Mouse (Mus musculus): ENCODE results near the gene Trpc4ap. TPM values are rescaled to one million over a fixed set of nuclear protein-coding genes. Genes with fewer than 3 reads are reported as not detected.
"Not testable (repeated sequence)": the region's sequence is repeated elsewhere in the genome, so short reads cannot be mapped to it uniquely, and the experiment has no call there.

Gene Trpc4ap
- total RNA-seq (2015): 63.0 and 80.0 TPM in 2 replicates
- total RNA-seq (2017): 104 and 106 TPM in 2 replicates

DNA sequence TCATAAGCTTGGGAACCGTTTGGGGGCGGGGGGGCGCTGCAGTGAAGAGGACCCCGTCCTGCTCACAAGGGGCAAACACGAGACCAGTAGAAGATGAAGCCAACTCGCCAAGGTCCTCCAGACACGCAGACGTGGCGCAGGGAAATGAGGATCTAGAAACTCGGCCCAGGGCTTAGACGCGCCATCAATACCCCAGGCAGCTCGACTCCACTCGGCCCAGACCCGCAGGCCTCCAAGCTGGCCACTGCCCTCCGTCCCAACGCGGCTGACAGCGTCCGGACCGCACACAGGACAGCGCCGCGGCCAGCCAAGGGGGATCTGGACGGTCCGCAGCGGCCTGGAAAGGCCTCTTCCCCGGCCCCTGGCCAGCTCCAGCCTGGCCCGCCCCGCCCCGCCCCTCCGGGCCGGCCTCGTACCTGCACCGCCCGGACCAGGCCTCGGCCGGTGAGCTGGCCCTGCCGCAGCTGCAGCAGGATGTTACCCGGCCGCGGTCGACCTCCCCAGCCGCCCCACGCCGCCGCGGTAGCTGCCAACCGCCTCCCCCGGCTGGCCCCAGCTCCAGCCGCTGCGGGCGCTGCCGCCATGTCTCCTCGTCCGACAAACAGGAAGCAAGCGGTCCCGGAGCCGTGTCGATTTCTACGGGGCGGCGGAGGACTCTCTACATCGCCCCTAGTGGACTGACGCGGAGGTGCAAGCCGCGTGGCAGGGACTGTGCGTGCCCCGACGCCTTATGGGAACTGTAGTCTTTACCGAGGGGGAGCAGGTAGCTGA lies at the start of gene Trpc4ap:
Trpc4ap (minus strand) TSS at position 662 of the 771 bp plus-strand sequence.
- ATAC-seq (ENCODE audit: poor library complexity, severe bottlenecking): peak; percentile 98

DNA sequence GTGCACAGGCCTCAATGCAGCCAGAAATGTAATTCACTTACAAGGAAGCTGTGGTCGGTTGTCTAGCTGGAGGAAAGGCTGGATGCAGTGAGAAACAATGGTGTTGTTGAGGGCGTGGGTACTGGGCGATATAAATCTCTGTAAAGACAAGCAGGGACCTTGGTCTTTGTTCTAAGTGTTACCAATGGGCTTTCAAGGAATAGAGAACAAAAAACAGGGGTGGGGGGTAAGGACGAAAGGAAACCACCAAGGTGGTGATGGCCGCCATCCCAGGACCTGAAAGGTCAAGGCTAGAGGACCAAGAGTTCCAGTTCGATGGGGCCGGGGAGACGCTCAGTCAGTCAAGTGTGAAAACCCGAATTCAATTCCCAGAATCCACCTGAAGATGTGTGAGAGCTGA lies 45.6 kb upstream of the Trpc4ap start:
- ATAC-seq (ENCODE audit: poor library complexity, severe bottlenecking): no peak

DNA sequence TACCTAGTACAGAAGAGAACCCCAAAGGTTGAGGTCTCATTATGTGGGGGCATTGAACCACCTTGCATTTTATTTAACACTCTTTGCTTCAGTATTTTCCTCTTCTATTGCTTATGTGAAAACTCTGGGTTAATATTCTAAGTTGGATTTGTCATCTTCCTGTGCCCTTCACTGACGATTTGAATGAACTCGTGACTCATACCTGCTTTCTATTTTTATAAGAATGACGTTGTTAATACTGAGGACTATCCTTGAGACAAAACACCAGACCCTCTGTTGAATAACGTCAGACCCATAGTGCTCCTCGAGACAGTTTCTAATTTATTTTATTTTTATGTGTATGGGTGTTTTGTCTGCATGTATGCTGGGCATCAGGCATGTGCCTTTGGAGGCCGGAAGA lies 44.8 kb upstream of the Trpc4ap start:
- ATAC-seq (ENCODE audit: poor library complexity, severe bottlenecking): no peak

DNA sequence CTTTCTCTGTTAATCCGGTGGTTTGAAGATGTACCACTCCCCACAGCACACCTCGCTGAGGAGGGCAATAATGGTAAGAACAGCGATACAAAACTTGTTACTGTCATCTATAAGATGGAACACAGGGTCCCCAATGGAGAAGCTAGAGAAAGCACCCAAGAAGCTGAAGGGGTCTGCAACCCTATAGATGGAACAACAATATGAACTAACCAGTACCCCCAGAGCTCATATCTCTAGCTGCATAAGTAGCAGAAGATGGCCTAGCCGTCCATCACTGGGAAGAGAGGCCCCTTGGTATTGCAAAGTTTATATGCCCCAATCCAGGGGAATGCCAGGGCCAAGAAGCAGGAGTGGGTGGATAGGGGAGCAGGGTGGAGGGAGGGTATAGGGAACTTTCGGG lies 43.6 kb upstream of the Trpc4ap start, which contains the start of gene Gm17581:
Gm17581 (minus strand) TSS at position 101 of the 400 bp plus-strand sequence.
- not testable (repeated sequence) for ATAC-seq (ENCODE audit: poor library complexity, severe bottlenecking)

DNA sequence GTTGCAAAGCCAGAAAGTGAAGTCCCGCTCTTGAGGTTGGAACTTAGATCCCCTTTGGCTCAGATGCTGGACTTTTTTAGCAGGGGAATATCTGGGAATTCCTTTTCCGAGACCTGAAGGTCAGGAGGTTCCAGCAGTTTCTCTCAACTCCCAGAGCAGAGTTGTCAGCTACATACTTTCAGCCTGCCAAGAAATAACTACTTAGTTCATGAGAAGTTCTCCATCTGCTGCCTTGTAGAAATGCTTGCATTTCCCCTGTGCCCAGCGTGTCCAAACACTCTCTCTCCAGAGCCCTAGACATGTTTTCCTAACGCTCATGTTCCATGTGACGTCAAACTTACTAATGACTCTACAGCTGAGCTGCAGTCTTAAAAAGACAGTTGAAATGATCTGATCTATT lies 42.9 kb upstream of the Trpc4ap start:
- no peak for ATAC-seq (ENCODE audit: poor library complexity, severe bottlenecking)

DNA sequence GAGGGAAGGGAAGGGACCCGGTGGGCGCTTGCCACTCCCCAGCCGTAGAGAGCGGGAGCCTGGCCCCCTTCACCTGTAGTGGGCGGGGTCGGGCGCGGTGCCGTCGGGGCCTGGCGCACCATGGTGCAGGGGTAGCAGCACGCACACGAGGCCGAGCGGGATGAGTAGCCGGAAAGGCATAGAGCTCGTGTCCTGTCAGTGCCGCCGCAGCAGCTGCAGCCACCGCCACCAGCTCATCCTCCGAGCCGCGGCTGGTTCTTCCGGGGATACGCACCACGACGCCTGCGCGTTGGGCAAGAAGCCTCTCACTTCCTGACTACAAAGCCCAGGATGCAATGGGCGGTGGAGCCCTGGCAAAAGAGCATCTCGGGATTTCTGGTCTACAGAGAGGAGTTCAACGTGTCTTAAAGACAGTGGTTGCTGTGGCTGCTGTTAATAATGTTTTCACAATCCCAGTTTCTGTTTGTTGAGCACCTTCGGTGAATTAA lies 37.0 kb upstream of the Trpc4ap start, which contains the start of gene Edem2:
Edem2 (minus strand) TSS at position 318 of the 488 bp plus-strand sequence.
- ATAC-seq (ENCODE audit: poor library complexity, severe bottlenecking): peak; percentile 99

DNA sequence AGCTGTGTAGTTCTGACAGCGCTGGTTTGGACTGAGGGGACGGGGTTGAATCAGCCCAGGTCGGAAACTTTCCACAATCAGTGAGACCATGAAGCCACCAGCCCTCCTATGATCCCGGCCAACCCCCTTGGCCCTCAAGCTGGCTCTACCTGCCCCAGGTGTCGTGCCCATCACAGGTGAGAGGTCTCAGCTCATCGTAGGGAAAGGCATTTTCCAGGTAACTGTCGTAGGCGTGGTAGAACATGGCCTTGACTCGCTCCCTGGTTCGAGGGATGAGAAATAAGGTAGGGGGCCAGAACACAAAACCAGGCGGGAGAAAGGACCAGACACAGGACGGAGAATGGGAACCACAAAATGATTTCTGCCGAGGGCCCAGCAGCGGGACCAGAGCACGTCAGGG lies 36.6 kb upstream of the Trpc4ap start:
- ATAC-seq (ENCODE audit: poor library complexity, severe bottlenecking): no peak

DNA sequence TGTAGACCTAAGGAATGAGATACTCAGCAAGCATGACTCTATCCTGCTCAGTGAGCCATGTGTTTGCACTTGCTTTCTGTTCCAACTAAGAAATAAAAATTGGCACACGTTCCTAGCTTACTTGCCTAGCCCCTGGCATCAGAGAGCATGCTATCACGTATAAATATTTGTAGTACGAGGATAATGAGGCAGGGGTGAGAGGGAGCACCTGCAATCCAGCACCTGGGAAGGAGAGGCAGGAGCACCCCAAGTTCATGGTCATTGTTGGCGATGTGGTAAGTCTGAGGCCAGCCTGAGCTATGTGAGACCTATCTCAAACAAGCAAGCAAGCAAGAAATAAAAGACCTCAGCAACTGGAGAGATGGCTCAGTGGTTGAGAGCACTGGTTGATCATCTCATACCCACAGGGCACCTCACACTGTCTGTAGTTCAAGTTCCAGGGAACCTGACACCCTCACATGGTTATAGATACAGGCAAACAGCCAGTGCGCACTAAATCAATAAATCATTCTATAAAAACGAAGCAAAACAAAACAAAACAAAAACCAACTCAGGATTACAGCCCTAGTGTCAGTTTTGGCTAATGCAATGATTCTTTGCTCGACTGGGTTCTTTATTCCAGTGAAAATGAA lies 35.7 kb upstream of the Trpc4ap start:
- ATAC-seq (ENCODE audit: poor library complexity, severe bottlenecking): no peak

DNA sequence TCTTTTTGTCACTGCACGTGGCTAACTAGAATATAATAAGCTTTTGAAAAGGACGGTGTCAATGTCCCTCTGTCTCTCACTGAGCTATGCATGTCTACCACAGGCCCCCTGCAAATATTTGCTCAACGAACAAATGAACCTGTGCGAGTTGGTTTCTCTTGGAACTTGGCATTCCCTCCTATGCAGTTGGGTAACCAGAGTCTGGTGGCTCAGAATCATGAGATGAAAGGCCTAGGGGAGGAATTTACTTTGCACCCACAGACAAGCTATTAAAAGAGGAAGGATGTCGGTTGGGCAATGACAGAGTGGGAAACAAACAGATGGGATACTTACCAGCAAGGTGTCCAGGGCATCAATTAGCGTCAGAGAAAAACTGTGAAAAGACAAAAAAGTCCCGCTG lies 34.1 kb upstream of the Trpc4ap start:
- 0 out of 2 replicates have a peak, but pooled peaks have one; percentile 21 for ATAC-seq (ENCODE audit: poor library complexity, severe bottlenecking)

DNA sequence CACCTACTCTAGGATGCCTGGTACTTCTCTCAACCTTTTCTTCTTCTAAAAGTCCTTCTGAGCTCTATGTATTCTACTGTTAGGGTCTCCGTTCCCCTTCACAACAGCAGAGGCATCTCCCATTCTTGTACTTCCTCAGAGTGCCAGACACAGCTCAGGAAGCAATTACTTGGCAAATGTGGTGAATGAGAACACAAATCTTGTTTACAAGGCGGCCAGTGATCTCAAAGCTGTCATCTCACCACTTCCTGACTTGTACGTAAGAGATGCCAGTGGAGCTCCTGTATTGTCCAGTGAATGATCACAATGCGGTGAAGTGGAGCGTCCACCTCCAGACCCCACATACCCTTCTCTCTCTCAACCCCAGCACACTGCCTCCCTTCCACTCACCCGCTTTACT lies 32.3 kb upstream of the Trpc4ap start:
- ATAC-seq (ENCODE audit: poor library complexity, severe bottlenecking): no peak

DNA sequence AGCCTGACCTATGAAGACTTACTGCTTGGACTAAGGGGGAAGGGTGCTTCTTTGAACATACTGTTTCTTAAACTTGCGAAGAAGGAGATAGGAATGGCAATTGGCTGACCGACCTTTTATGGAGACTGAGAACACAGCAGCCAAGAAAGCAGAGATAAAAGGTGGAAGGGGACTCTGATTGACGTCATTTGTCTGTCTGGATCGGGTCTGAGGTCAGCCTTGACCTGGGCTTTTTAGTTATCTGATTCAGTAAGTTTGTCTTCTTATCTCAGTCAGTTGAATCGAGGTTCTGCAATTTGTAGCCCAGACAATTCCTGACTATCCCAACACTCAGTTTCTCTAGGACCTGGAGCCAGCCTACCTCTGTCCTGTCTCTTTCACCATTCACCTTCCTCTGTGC lies 31.9 kb upstream of the Trpc4ap start:
- ATAC-seq (ENCODE audit: poor library complexity, severe bottlenecking): no peak

DNA sequence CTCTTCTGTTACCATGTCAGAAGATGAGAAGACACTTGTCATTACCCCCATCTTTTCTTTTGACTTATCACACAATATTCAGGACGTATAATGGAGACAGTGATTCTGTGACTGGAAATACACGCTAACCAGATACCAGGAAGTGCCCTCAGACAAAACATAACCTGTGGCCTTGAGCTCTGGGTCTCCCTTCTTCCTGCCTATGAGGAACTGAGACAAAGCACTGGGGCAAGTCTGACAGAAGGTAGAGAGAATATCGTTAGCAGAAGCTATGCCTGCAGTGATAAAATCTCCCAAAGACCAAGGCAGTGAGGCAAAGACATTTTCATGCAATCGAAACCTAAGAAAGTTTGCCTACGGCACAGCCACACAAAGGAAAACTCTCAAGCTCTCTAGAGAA lies 28.4 kb upstream of the Trpc4ap start:
- ATAC-seq (ENCODE audit: poor library complexity, severe bottlenecking): no peak; the same call in 1 of the 2 replicates

DNA sequence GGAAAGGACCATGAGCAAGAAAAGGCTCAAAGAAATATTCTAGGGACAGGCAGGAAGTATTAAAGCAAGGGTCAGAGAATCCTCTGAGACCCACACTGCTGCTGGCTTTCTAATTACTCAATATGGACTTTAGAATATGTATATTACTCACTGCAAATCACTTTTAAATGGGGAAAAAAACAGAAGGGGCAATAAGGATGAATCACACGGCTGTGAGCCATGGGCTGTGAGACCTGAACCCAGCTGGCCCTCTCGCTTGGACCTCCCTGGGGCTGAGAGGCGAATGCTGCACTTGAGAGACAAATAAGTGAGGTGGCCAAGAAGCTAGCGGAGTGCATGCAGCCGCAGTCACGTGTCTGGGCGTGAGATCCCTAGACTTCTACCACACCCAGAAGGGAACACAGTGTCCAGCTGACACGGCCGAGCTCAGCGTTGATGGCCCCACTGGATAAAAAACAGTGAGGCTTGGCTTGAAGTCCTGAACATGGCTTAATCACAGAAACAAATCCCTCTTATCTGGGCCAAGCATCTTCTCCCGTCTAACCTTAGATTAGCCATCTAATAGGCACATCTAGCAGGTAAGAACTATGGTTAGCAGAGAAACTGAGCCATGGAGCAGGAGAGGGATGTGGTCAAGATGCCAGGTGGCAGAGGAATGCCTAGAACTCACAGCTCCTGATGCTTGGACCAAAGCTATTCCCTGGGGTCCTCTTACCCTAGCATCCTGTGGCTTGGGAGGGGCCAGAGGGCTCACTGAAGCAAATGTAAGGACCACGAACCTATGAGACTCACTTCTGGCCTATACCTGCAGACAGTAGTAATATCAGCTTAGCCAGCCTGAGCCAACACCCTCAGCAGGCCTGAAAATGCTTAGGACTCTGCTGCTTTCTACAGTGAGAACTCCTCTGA lies 25.2 kb upstream of the Trpc4ap start:
- no peak for ATAC-seq (ENCODE audit: poor library complexity, severe bottlenecking)

DNA sequence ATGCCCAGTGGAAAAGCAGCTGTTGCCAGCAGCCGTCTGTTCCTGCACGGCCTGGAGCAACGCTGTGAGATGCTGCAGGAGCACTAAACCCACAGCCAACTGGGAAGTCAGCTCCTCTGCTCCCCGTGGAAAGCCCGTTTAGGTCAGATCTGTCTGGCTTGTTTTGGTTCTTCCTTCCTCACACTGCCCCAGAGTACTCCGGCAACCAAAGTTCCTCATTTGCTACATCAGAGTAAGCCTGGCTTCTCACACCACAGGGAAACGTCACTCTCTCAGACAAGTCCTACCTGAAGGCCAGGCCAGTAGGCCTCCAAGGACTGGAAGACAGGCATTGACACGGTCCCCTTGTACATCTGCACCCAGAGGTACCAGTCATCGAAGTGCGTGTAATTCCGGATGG lies 18.4 kb upstream of the Trpc4ap start:
- 0 out of 2 replicates have a peak, but pooled peaks have one; percentile 33 for ATAC-seq (ENCODE audit: poor library complexity, severe bottlenecking)

DNA sequence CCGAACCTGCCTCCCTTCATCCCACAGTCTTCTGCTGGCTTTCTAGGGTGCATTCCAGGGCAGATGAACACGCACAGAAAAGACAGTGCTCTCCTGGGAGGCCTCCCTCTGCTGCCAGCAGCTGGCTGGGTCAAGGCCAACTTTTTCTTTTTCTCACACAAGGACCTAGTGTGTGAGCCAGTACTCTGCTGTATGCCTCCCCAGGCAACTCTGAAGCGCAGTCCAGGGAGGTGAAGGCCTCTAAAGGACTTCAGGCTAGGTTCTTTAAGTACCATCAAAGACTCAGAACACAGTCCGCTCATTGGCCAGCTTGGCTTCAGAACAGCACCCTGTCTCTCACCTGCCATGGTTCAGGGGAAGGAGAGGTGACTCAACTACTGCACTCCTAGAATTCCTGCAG lies 15.1 kb upstream of the Trpc4ap start:
- ATAC-seq (ENCODE audit: poor library complexity, severe bottlenecking): no peak

DNA sequence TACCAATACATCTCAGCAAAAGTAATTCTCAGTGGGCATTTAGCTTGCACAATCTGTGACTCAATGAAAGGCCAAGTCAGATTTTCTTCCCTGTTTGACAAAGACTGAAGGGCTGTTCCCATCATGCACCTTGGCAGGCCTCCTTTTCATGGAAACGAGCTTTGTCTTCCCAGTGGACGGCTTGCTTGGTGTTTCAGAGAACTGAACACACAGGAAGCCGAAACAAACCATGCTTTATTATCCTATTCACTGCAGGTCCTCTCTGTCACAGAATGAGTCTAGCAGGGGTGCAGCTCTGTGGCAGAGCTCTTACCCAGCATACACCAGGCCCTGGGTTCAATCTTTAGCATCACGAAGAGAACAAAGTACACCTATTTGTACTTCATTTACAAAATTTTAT lies 11.4 kb upstream of the Trpc4ap start:
- ATAC-seq (ENCODE audit: poor library complexity, severe bottlenecking): no peak

DNA sequence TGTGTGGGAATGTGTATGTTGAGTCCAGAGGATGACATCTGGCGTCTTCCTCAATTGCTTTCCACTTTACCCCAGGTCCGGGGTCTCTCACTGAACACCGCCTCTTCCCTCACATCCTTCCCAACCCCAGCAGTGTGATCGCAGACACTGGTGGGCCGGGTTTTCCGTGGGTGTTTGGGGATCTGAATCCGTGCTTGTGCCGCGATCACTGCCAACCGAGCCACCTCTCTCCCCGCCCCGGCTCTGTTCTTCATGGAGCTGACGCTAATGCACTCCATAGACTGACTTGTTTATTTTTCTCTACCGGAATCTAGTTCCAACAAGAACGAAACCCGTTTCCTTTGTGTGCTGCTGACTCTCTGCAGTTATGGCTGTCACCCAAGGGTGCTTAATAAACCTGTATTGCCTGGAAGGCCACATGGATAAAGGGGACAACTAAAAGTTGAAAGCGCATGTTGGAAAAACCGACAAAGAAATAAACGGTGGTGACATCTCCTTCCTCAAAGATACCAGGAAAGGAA lies 9.3 kb upstream of the Trpc4ap start:
- ATAC-seq (ENCODE audit: poor library complexity, severe bottlenecking): no peak

DNA sequence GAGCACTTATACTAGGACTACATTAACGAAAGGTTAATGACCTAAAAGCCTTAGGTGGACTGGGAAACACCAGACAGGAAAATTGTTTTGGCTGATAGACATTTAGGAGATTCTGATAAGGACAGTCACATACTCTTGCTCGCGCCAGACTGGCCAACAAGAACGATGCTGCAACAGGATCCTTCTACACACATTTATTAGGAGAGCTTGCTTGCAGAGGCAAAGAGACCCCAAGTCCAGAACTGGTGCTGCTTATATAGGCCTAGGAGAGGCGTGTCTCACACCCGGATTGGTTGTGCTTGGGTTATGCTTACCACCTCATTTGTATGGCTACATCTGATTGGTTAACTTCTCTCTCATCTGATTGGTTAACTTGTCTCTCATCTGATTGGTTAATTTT lies 6.3 kb upstream of the Trpc4ap start:
- not testable (repeated sequence) for ATAC-seq (ENCODE audit: poor library complexity, severe bottlenecking)

DNA sequence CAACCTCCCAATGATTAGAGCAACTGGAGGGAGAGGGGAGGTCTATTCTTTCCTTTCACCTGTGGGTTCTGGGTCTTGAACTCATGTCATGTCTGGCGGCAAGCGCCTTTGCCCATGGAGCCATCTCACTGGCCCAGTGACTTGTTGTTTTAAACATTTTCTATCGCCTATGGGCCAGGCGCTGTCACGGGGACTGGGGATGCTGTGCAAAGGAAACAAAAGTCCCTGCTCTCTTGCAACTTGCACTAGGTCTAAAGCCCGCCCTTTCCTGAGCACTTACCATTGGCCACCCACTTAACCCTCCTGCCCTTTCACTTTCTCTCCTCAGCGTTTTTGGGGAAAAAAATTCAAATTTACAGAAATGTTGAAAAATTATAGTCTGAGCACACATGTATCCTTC lies 4.7 kb upstream of the Trpc4ap start:
- ATAC-seq (ENCODE audit: poor library complexity, severe bottlenecking): no peak

DNA sequence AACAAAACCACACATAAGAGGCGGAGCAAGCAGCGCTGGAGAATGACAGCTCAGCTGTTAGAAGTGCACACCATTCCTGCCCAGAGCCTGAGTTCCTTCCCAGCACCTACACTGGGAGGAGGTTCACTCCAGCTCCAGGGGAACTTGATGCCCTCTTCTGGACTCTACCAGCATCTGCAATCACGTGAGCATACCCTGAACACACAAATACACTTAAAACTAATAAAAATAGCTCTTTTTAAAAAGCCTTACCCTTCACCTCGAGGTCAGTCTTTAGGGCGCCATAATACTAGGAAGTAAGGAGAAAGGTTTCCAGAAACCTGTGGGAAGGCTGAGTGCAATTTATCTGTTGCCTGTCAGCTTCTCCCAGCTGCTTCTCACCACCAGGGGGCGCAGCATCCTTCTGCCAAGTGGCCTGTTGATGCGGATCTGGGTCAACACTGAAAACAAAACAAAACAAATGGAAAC lies 3.9 kb upstream of the Trpc4ap start:
- ATAC-seq (ENCODE audit: poor library complexity, severe bottlenecking): peak; percentile 45; the same call in 1 of the 2 replicates

DNA sequence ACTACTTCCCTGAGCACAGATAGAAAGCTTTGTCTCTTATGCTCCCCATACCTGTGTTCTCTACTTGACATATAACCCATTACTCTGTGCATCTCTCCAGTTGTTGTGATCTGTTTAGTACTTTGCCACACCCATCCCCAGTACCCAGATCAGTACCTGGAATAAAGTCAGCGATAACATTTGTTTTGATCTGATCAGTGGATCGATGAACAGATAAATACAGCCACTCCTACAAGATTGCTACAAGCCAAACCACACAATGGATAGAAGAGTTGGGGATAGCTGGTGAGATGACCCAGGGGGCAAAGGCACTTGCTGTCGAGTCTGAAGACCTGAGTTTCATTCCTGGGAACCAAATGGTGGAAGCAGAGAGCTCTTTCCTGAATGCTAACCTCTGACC lies 3.1 kb upstream of the Trpc4ap start:
- no peak for ATAC-seq (ENCODE audit: poor library complexity, severe bottlenecking)
